Mouse (Mus musculus) right cerebral cortex, adult 18-20 months (tissue): ENCODE measurements around the gene Creb5.
A peak's percentile ranks its signal among the peaks of the same experiment; 100 is the strongest.

Experiments used
- DNase-seq: peaks from one replicate; pipeline ENCODE4 v3.0.0; 2022; ENCODE audit warnings: mixed read lengths

The Creb5 gene

GRCm38 (mm10) chr6:53287038-53287561 lies at the start of gene Creb5:
Creb5 (plus strand) TSS chr6:53287270.
- peak; percentile 70 for DNase-seq

GRCm38 (mm10) chr6:53259841-53260240 lies 27.2 kb upstream of the Creb5 start:
- DNase-seq: no peak

- no peak for DNase-seq
These were observed 24.7 kb upstream of the Creb5 start for GRCm38 (mm10) chr6:53262401-53262800.

- no peak for DNase-seq
These were observed 20.0 kb upstream of the Creb5 start for GRCm38 (mm10) chr6:53267036-53267435.

GRCm38 (mm10) chr6:53267732-53268505 lies 19.2 kb upstream of the Creb5 start:
- no peak for DNase-seq

GRCm38 (mm10) chr6:53271216-53271615 lies 15.9 kb upstream of the Creb5 start:
- DNase-seq: no peak

- DNase-seq: no peak
These were observed 15.4 kb upstream of the Creb5 start for GRCm38 (mm10) chr6:53271636-53272035.

- no peak for DNase-seq
These were observed 557 bp upstream of the Creb5 start for GRCm38 (mm10) chr6:53286389-53287037.

- no peak for DNase-seq
These were observed 702 bp downstream of the Creb5 start for GRCm38 (mm10) chr6:53287562-53288381.

- DNase-seq: no peak
These were observed 1.8 kb downstream of the Creb5 start for GRCm38 (mm10) chr6:53288584-53289558.

GRCm38 (mm10) chr6:53289659-53290058 lies 2.6 kb downstream of the Creb5 start:
- no peak for DNase-seq

GRCm38 (mm10) chr6:53290215-53290990 lies 3.3 kb downstream of the Creb5 start:
- DNase-seq: no peak

GRCm38 (mm10) chr6:53292931-53293330 lies 5.9 kb downstream of the Creb5 start:
- DNase-seq: no peak

- DNase-seq: no peak
These were observed 10.8 kb downstream of the Creb5 start for GRCm38 (mm10) chr6:53297851-53298250.

GRCm38 (mm10) chr6:53304201-53304600 lies 17.1 kb downstream of the Creb5 start:
- no peak for DNase-seq

- DNase-seq: no peak
These were observed 19.1 kb downstream of the Creb5 start for GRCm38 (mm10) chr6:53306156-53306555.

- DNase-seq: no peak
These were observed 19.6 kb downstream of the Creb5 start for GRCm38 (mm10) chr6:53306710-53307109.

- DNase-seq: no peak
These were observed 21.6 kb downstream of the Creb5 start for GRCm38 (mm10) chr6:53308684-53309083.

- no peak for DNase-seq
These were observed 26.5 kb downstream of the Creb5 start for GRCm38 (mm10) chr6:53313604-53314003.

GRCm38 (mm10) chr6:53314126-53314525 lies 27.1 kb downstream of the Creb5 start:
- DNase-seq: no peak
